Mouse (Mus musculus) monocyte, adult 5-6 weeks (primary cell): Measurements from ENCODE around the gene Defb6. TPM values are rescaled to one million over a fixed set of nuclear protein-coding genes. Genes with fewer than 3 reads are reported as not detected.

ENCODE experiments used
- ATAC-seq: fragments of 153-309, 156-312 bp; replicated peaks from 2 replicates; pipeline ENCODE4 v1.8.0; 2017; ENCODE audit warnings: mild to moderate bottlenecking; ENCODE audit not compliant: low TSS enrichment, insufficient number of reproducible peaks, severe bottlenecking, poor library complexity, low FRiP score
- total RNA-seq: library from RNA; stranded (forward); fragments of 200-1000, 200-491, 200-594 nt; gene quantifications from 3 replicates; pipeline ENCODE4 v1.2.3, GENCODE M21; 2017

The Defb6 gene
- not detected in 3 replicates for total RNA-seq

GRCm38 (mm10) chr8:19225161-19225560 is at the start of gene Defb6:
Defb6 (plus strand) TSS chr8:19225478.
- no peak for ATAC-seq

- no peak for ATAC-seq
Measured at GRCm38 (mm10) chr8:19238101-19238500, 12.8 kb downstream of the Defb6 start.

GRCm38 (mm10) chr8:19239616-19240015 is 14.3 kb downstream of the Defb6 start, which contains the start of gene Defb46:
Defb46 (plus strand) TSS chr8:19239916.
- no peak for ATAC-seq

- ATAC-seq, result no peak
Measured at GRCm38 (mm10) chr8:19247280-19247679, 22.0 kb downstream of the Defb6 start, which contains the start of gene Defb5. Defb5 (plus strand) TSS chr8:19247580.

- ATAC-seq, result no peak
Measured at GRCm38 (mm10) chr8:19258136-19258535, 32.9 kb downstream of the Defb6 start.

GRCm38 (mm10) chr8:19259667-19260066 is 34.4 kb downstream of the Defb6 start:
- no peak for ATAC-seq

Other genes with a start within 250 kb of the Defb6 start
- gene Defb40, start 247.2 kb upstream of the Defb6 start, total RNA-seq, result 1.8 to 15.4 TPM in 2 of 3 replicates, not detected in the other
- gene Defb37, start 234.4 kb upstream of the Defb6 start, total RNA-seq, result not detected in 3 replicates
- not detected in 3 replicates for gene Defb38, start 198.9 kb upstream of the Defb6 start, total RNA-seq
- gene Defb39, start 160.7 kb upstream of the Defb6 start, total RNA-seq, result not detected in 3 replicates
- gene Defb12, start 110.6 kb upstream of the Defb6 start, total RNA-seq, result not detected in 3 replicates
- not detected in 3 replicates for gene Defb34, start 101.7 kb upstream of the Defb6 start, total RNA-seq
- not detected in 3 replicates for gene Gm45826, start 84.7 kb upstream of the Defb6 start, total RNA-seq
- gene Defb14, start 31.1 kb upstream of the Defb6 start, total RNA-seq, result not detected in 3 replicates
- gene Defb4, start 26.8 kb upstream of the Defb6 start, total RNA-seq, result not detected in 3 replicates
- gene Defb46, start 14.4 kb downstream of the Defb6 start, total RNA-seq, result not detected in 3 replicates
- not detected in 3 replicates for gene Defb5, start 22.1 kb downstream of the Defb6 start, total RNA-seq
- gene Defb3, start 67.9 kb downstream of the Defb6 start, total RNA-seq, result not detected in 3 replicates
- not detected in 3 replicates for gene Defb8, start 222.1 kb downstream of the Defb6 start, total RNA-seq